Mouse (Mus musculus): ENCODE measurements around the gene Lnpep.

The Lnpep gene

DNA sequence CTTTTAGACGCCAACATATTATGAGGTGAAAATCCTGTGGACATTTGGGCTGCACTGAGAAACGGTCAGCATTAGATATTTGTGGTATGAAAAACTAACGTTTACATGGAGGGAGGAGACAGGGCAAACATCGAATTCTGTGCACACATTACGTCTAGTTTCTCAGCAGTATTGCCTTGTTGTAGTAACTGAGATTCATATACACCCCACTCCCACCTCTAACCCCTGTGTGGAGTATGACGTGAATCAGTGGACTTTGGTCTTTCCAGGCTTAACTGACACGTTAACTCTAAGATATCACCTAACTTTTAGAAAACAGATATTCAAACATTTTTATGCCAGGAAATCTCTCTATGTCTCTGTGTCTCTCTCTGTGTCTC is 133.2 kb downstream of the Lnpep start:
- DNase-seq (ENCODE audit: low spot score), result no peak

DNA sequence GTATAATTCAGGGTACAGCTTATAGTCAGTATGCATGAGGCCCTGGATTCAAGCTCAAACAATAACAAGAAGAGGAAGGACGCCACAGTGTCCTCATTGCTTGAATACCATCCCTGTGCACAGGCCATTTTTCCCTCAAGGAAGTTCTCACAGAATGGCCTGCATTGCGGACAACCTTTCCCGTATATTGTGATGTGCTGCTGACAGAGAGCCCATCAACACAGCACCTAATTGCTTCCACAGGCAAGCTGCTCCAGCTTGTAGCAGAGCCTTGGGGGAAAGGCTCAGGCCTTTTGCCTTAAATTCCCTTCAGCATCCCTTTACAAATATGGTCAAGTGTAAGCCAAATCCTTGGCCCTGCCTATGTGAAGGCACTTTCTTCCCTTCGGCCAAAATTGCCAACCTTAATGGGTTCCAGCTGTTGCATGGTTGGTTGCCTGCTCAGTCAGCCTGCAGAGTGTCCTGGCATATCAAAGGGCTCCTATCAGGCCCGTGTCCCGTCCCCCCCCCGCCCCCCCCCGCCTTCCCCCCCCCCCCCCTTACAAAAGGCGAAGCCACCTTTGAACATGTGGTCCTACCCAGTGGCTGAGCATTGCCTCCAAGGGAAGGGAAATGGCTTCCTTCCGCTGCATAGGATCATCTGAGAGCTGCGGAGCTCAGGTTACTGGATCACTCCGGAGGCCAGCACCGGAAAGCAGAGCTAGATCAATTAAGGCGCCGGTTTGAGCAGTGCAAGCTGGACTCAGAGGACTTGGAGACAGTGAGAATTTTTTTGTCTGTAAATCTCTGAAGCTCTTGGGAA is 133.8 kb downstream of the Lnpep start:
- DNase-seq (ENCODE audit: low spot score), result no peak

DNA sequence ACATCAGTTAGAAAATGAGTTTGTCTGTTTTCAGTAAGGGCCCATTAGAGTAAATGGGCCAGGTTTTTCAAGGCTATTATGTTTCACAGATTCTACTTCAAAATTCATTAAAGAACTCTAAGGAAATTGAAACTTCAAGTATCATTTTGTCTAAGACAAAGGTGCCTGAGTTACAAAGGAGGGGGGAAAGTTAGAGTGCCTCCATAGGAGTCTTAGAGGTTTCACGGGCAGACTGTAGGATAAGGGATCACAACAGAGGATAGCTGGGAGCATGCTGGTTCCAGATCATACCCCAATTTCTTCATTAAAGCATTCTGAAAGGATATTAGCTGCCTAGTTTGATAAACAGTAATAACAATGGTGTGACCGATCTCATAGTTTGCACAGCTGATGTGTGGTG is 139.1 kb downstream of the Lnpep start:
- DNase-seq (ENCODE audit: low spot score), result no peak
